Mouse (Mus musculus): Measurements from ENCODE around the gene Cacna2d1.

DNA sequence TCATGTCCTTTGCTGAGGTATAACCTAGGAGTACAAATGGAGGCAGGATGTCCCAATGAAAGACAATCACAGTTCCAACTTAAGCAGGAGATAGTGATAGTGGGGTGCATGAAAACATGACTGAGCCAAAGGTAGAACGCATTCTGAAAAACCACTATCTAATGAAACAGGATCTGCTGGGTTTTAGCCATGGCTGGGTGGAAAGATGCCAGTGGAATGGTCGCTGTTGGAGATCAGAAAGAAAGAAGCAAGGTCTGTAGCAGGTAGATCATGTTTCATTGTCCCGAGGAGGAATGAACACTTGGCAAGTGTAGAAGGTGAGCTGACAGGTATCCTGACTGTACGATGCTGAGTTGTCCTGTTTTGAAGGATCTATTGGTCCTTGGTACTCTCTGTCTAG lies 7.6 kb downstream of the Cacna2d1 start:
- no peak for TF ChIP-seq CTCF (IDR thresholded peaks at IDR 0.05; ENCODE audit: low read depth, low read length)
- no peak for TF ChIP-seq POLR2A (IDR thresholded peaks at IDR 0.05; ENCODE audit: borderline replicate concordance, low read depth, low read length)
